Mouse (Mus musculus) stomach, postnatal 0 days (tissue): Measurements from ENCODE around the gene Nhs. TPM values are rescaled to one million over a fixed set of nuclear protein-coding genes. Genes with fewer than 3 reads are reported as not detected.
A peak's percentile ranks its signal among the peaks of the same experiment; 100 is the strongest.

ENCODE experiments used
- ATAC-seq: fragments of 200-750 bp; cut with Nextera tagmentation; 2 replicates; pipeline ENCODE4 v1.8.0; 2017; ENCODE audit not compliant: low FRiP score, low TSS enrichment
- DNase-seq: peaks from one replicate; pipeline ENCODE4 v3.0.0-alpha.2; 2016; ENCODE audit warnings: low spot score
- H3K27ac ChIP-seq: fragments of 300-500 bp; sonication (generic); replicated peaks from 2 replicates; pipeline ENCODE4 v1.5.1; 2014; ENCODE audit warnings: mild to moderate bottlenecking, control low read depth
- H3K27me3 ChIP-seq: fragments of 300-500 bp; sonication (generic); 2 replicates; pipeline ENCODE4 v1.6.1; 2014; ENCODE audit warnings: low read length; ENCODE audit not compliant: control insufficient read depth, insufficient read depth
- H3K36me3 ChIP-seq: fragments of 300-500 bp; sonication (generic); 2 replicates; pipeline ENCODE4 v1.6.1; 2014; ENCODE audit warnings: low read length, mixed read lengths; ENCODE audit not compliant: control insufficient read depth, insufficient read depth
- H3K4me1 ChIP-seq: fragments of 300-500 bp; sonication (generic); replicated peaks from 2 replicates; pipeline ENCODE4 v1.6.1; 2014; ENCODE audit warnings: antibody characterized with exemption; ENCODE audit not compliant: control insufficient read depth, insufficient read depth
- H3K4me2 ChIP-seq: fragments of 300-500 bp; sonication (generic); replicated peaks from 2 replicates; pipeline ENCODE4 v1.6.1; 2014; ENCODE audit warnings: low read depth, mild to moderate bottlenecking, control low read depth, moderate library complexity
- H3K4me3 ChIP-seq: fragments of 300-500 bp; sonication (generic); 2 replicates; pipeline ENCODE4 v1.5.1; 2014; ENCODE audit warnings: low read depth, low read length, control low read depth
- H3K9ac ChIP-seq: fragments of 300-500 bp; sonication (generic); 2 replicates; pipeline ENCODE4 v1.6.1; 2014; ENCODE audit warnings: mild to moderate bottlenecking, low read length, control low read depth, mixed read lengths
- H3K9me3 ChIP-seq: fragments of 300-500 bp; sonication (generic); 2 replicates; pipeline ENCODE4 v1.6.1; 2016; ENCODE audit warnings: low read length; ENCODE audit not compliant: control insufficient read depth
- CTCF ChIP-seq: IDR thresholded peaks from 2 replicates; pipeline ENCODE4 v1.5.1; 2016; ENCODE audit warnings: antibody characterized with exemption, low read depth, mild to moderate bottlenecking, moderate library complexity
- EP300 ChIP-seq: optimal IDR thresholded peaks from 2 replicates; pipeline ENCODE3; 2016; ENCODE audit warnings: antibody characterized with exemption
- WGBS: fragments of 180-500 bp; shearing (Covaris S2); extraction: QIAGEN DNeasy Blood & Tissue Kit; methylation state at CpG from one replicate; pipeline ENCODE4 v1.1.7; 2014; 5-methylcytosine and 5-hydroxymethylcytosine counted together
- polyA plus RNA-seq: library from polyadenylated mRNA; unstranded; fragments of >200 nt; fragmentation: Nextera tagmentation; extraction: Ambion mirVana; gene quantifications from 2 replicates; pipeline ENCODE4 v1.2.1, GENCODE M21; 2015

Nhs gene
- polyA plus RNA-seq, 1 experiment from 2014 or later: 0.57 TPM

DNA sequence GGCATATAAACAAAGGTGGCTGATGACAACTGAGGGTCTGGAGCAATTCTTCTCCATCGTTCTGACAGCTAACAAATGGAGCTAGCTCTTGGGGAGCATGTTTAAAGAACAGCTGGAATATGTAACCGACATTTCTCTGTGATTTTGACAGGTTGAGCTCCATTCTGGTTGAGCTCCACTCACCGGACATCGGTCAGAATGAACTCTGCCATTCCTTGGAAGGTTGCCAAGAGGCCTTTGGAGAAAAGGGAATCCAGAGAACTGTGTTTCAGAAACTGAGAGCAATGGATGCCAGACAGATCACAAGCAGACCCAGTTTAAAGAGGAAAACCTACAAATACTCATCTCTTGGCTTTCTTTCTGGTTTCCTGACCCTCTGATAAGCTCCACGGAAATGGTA, 46.3 kb downstream of the Nhs start:
- Histone ChIP-seq H3K36me3 (no peaks in the 10 kb centered on the region), H3K9me3 (no peaks in the 10 kb centered on the region), H3K4me1 (no peaks in the 10 kb centered on the region), H3K27ac (no peak overlapping the region), H3K4me2 (no peak overlapping the region), H3K4me3 (no peak overlapping the region), H3K9ac (no peak overlapping the region), H3K27me3 (no peaks in the 10 kb centered on the region)
- whole genome bisulfite sequencing: 43% methylated on average over 5 of the region's 5 CpGs
- ATAC-seq (no peak), DNase-seq (no peak)
- TF ChIP-seq EP300: no peak
- TF ChIP-seq CTCF: no peak

DNA sequence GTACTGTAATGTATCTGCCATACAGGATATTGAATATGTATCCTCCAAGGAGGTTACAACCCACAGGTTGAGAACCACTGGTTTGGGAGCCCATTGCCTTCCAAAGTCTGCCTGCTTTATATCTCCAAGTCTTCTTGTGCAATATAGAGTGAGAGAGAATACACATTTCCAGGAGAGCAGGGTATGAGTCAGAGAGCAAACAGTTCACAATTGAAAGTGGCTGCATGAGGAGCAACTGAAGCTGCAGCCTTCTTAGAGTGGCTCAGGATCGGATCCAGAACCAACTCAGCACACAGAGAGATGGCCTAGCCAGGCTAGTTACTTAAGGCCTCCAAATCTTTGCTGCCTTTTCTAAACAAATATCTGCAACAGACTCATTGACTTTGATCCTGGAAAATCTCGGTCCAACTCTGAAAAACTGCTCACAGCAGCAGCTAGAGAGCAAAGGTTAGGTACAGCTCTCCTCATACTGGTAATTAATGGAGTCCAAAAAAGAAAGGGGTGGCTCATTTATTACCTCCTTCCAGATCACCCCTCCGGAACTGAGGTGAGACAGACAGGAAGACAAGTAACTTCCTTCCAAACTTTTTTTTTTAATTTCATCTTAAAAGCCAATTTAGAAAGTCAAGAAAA, 56.6 kb downstream of the Nhs start:
- no peaks in the 10 kb centered on the region for H3K27me3 ChIP-seq
- no peak overlapping the region for H3K9ac ChIP-seq
- no peak overlapping the region for H3K4me2 ChIP-seq
- TF ChIP-seq EP300 (no peak), CTCF (no peak)
- DNase-seq (no peak), ATAC-seq (0 out of 2 replicates have a peak, but pooled peaks have one; percentile 51)
- H3K4me3 ChIP-seq: no peak overlapping the region
- no peaks in the 10 kb centered on the region for H3K36me3 ChIP-seq
- no peaks in the 10 kb centered on the region for H3K4me1 ChIP-seq
- H3K9me3 ChIP-seq: no peaks in the 10 kb centered on the region
- WGBS: 36% methylated on average over 3 of the region's 3 CpGs
- no peak overlapping the region for H3K27ac ChIP-seq

DNA sequence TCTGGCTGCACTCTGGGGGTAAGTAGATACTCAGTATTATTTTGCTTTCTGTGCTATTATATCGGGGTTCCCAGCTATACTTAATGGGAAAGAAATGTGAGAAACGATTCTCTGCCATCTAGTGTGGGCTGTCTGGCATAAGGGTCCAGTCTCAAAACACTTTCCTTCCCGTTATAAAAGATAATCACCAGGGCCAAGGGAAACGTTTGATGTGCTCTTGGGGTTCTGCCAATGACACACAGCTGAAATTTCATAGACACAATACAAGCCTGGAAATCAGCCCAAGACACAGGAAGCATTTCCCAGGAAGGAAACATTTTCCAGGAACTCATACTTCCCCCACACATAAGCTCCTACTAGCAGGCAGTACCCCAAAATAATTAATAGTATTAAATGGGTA, 61.2 kb downstream of the Nhs start:
- Histone ChIP-seq H3K4me1 (no peaks in the 10 kb centered on the region), H3K36me3 (no peaks in the 10 kb centered on the region), H3K4me3 (no peak overlapping the region), H3K27ac (no peak overlapping the region), H3K9ac (no peak overlapping the region), H3K9me3 (no peaks in the 10 kb centered on the region), H3K4me2 (no peak overlapping the region), H3K27me3 (no peaks in the 10 kb centered on the region)
- ATAC-seq (no peak), DNase-seq (no peak)
- TF ChIP-seq EP300: no peak
- no peak for TF ChIP-seq CTCF
- WGBS: 36% methylated on average over 4 of the region's 4 CpGs

DNA sequence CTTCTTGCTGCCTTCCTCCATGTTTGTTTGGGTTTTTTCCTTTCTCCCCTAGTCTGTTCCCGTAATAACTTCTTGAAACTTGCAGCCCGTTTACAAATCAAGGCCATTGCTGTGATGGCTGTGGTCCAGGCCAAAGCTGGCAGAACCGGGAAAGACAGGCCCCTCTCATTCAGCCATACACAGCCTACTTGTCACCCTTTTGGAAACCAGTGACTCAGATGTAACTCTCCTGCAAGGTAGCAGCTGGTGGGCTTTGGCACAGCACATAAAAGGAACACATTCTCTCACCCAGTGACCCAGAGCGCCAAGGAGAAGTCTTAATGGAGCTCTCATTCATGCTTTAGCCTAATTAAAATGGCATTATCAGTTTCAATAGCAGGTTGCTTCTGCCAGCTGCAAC, 72.2 kb downstream of the Nhs start:
- no peak for ATAC-seq

DNA sequence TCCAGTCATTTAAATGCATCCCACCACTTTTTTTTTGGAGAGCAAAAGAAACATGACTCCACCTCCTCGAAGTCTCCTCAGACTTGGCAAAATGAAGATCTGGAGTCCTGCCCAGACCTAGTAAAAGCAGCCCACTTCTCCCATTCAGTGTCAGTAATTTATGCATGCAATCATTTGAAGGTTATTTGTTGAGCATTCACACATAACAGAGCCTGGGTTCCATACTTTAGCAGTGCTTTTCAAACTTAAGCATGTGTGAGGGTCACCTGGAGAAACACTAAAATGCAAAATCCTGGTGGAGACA, 73.7 kb downstream of the Nhs start:
- Histone ChIP-seq H3K9me3 (no peaks in the 10 kb centered on the region), H3K9ac (no peak overlapping the region), H3K36me3 (no peaks in the 10 kb centered on the region), H3K27me3 (no peaks in the 10 kb centered on the region), H3K4me3 (no peak overlapping the region), H3K4me1 (no peaks in the 10 kb centered on the region), H3K27ac (no peak overlapping the region), H3K4me2 (no peak overlapping the region)
- no peak for ATAC-seq
- 35% methylated on average over 1 of the region's 1 CpGs for WGBS
- TF ChIP-seq EP300 (no peak), CTCF (no peak)
- DNase-seq: peak; percentile 11

More for the DNA sequence above, 72.2 kb downstream of the Nhs start:
- no peak overlapping the region for H3K4me3 ChIP-seq
- no peak overlapping the region for H3K9ac ChIP-seq
- no peak for DNase-seq
- no peaks in the 10 kb centered on the region for H3K9me3 ChIP-seq
- no peaks in the 10 kb centered on the region for H3K36me3 ChIP-seq
- no peak for TF ChIP-seq CTCF
- no peak for TF ChIP-seq EP300
- no peaks in the 10 kb centered on the region for H3K4me1 ChIP-seq
- WGBS: 71% methylated on average over 4 of the region's 4 CpGs
- H3K27me3 ChIP-seq: no peaks in the 10 kb centered on the region
- H3K27ac ChIP-seq: no peak overlapping the region
- H3K4me2 ChIP-seq: no peak overlapping the region

DNA sequence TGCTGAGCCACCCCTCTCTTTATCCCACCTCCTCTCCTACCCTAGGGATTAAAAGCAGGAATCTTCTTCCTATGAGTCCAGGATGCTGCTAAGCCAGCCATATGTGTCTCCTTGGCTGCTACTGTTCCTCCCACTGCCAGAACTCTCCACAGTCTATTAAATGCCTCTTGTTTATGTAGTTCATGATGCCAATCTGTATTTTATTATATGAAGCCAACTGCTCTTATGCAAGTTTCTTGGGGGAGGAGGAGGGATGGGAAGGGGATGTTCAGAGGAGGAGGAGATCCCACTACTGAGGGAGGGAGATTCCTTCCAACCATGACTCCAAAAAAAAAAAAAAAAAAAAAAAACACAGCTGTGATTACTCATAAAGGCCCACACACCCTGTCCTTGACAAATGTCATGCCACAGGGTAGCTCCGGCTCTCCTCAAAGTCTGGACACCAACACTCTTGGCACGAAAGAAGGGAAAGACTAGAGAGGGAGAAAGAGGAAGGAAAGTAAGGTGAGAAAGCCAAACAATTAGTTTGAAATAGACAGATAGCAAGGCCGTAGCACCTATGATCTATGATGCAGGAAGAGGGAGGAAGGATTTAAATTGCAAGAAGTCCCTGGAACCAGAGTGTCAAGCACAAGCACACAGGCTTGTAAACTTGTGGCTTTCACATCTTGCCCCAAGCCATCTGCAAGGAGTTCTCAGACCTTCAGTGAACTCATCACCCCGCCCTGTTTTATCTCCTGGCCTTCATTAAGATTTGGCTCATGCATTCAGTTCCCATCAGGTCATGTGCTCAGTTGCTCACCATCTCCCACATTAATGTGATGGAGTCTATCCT, 74.3 kb downstream of the Nhs start:
- Histone ChIP-seq H3K9me3 (no peaks in the 10 kb centered on the region), H3K4me1 (no peaks in the 10 kb centered on the region), H3K27me3 (no peaks in the 10 kb centered on the region), H3K27ac (no peak overlapping the region), H3K4me3 (no peak overlapping the region), H3K9ac (no peak overlapping the region), H3K4me2 (no peak overlapping the region), H3K36me3 (no peaks in the 10 kb centered on the region)
- 56% methylated on average over 4 of the region's 4 CpGs for WGBS
- TF ChIP-seq EP300 (no peak), CTCF (no peak)
- no peak for DNase-seq
- ATAC-seq: no peak
